Mouse (Mus musculus): ENCODE results near the gene Prdm9. TPM values are rescaled to one million over a fixed set of nuclear protein-coding genes. Genes with fewer than 3 reads are reported as not detected.

Gene Prdm9
- polyA plus RNA-seq (2012; fragmentation: generic; extraction: Trizol): under 1 TPM; 0.07 to 0.86 TPM

DNA sequence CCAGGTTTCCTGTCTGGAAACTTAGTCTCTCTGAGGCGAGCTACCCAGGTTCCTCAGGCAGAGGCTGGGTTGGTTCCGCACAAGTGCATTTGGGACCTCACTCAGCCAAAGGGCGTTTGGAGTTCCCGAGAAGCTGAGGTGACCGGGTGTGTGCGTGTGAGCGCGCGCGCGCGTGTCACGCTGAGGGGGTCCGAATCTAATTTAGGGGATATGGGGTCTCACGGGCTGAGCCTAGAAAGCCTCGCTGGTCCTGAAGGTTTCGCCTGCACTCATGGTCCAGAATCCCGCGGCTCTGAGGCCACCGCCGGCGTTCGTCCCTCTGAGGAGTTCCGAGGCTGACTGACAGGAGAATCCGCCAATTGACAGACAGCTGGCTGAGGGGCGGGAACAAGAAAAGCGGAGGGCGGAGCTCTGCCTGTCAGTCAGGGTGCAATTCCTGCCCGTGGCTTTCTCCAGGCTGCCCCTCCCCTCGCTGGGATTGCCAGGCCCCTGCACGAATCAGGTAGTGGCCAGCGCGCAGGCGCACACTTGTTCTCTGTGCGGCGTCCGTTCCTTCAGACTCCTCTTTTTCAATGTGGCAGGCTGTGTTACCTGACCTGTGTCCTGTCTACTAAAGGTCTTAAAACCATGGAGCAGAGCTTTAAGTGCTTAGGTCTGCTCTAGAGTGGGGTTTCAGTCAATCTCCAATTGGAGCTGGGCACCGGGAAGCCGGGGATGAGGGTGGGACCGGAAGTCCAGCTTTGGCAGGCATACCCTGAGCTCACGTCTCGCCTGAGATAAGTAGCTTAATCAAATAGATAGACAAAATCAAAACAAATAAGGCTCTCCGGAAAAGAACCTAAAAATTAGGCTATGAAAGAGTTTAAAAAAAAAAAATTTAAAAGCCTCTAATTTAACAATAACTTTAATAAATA lies at the start of gene Prdm9:
Prdm9 (minus strand) TSS at position 341 of the 914 bp plus-strand sequence.

GRCm38 (mm10) chr17:15526986-15527810 lies 37.0 kb downstream of the Prdm9 start, which contains the start of gene Pdcd2:
Gene Pdcd2 (minus strand): TSS chr17:15527301.

DNA sequence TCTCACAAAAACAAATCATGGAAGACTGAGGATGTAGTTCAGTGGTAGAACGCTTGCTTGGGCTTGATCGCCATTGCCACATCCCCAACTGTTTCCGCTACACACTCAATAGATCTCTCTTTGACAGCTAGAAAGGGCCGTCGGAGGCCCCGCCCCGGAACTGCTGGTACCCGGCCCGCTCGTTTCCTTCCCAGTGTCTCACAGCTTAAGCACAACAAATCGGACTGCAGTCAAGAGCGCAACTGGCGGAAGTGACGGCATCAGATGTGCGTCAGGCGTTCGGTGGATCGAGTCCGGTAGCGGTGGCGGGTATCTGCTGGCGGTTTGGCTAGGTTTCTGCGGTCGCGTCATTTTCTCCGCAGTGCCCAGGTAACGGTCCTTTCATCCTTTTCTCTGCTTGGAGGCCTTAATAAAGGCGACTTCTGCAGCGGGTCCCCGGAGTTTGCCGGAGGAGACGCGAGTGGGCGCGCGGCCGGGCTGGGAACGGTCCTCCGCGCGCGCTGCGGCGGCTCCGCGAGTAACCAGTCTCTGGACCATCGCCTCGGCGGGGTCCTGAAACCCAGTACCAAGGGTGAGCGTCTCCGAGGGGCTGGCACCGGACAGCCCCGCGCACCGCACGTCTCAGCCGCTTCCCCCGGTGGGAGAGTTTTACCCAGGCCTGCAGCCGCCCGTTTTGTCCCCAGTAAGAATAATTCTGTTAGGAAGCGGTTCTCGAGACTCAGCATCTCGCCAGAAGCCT lies 64.3 kb downstream of the Prdm9 start, which contains the start of the genes Psmb1 and Tbp:
Psmb1 (minus strand) TSS at position 96 of the 739 bp plus-strand sequence.
Tbp (plus strand) TSS at position 233 of the 739 bp plus-strand sequence.

Other genes with a start within 250 kb of the Prdm9 start
- under 1 TPM; 0.06 to 0.77 TPM for gene Dll1, start 187.5 kb downstream of the Prdm9 start, polyA plus RNA-seq (2012; fragmentation: generic; extraction: Trizol)
- 10 to 100 TPM in 1 of 2 experiments, 1 to 10 TPM in 1; 1.4 to 20.0 TPM for gene Fam120b, start 168.2 kb downstream of the Prdm9 start, polyA plus RNA-seq (2012; fragmentation: generic; extraction: Trizol)
- gene Psmb1, start 64.6 kb downstream of the Prdm9 start, polyA plus RNA-seq (2012; fragmentation: generic; extraction: Trizol): 100 to 1,000 TPM; 276 to 334 TPM
- 10 to 100 TPM in 1 of 2 experiments, 1 to 10 TPM in 1; 5.0 to 15.2 TPM for gene Tbp, start 64.5 kb downstream of the Prdm9 start, polyA plus RNA-seq (2012; fragmentation: generic; extraction: Trizol)
- gene Pdcd2, start 37.1 kb downstream of the Prdm9 start, polyA plus RNA-seq (2012; fragmentation: generic; extraction: Trizol): 10 to 100 TPM; 46.3 to 61.6 TPM
- 1 to 10 TPM in 1 of 2 experiments, under 1 TPM in 1; 0.49 to 2.2 TPM for gene Chd1, start 140.6 kb upstream of the Prdm9 start, polyA plus RNA-seq (2012; fragmentation: generic; extraction: Trizol)